Mouse (Mus musculus) embryo, embryonic 11.5 days (tissue): ENCODE measurements around the gene Ptprh.
"Not testable (repeated sequence)": the region's sequence is repeated elsewhere in the genome, so short reads cannot be mapped to it uniquely, and the experiment has no call there.

Source experiments
- DNase-seq: peaks from one replicate; pipeline ENCODE4 v3.0.0-alpha.2; 2012; ENCODE audit warnings: low read depth, low spot score

The Ptprh gene

GRCm38 (mm10) chr7:4608002-4608401, 4.2 kb upstream of the Ptprh start:
- DNase-seq = no peak

- DNase-seq = no peak
These were observed 872 bp downstream of the Ptprh start for GRCm38 (mm10) chr7:4602969-4603368.

GRCm38 (mm10) chr7:4597046-4597445, 6.8 kb downstream of the Ptprh start:
- not testable (repeated sequence) for DNase-seq

GRCm38 (mm10) chr7:4581481-4581880, 22.4 kb downstream of the Ptprh start:
- not testable (repeated sequence) for DNase-seq

GRCm38 (mm10) chr7:4572361-4572760, 31.5 kb downstream of the Ptprh start:
- DNase-seq = not testable (repeated sequence)

GRCm38 (mm10) chr7:4562660-4563059, 41.2 kb downstream of the Ptprh start:
- DNase-seq = no peak

GRCm38 (mm10) chr7:4557167-4557560, 46.7 kb downstream of the Ptprh start:
- DNase-seq = no peak

GRCm38 (mm10) chr7:4556256-4557166, 47.3 kb downstream of the Ptprh start:
- peak; percentile 79 for DNase-seq

- DNase-seq = no peak
These were observed 56.6 kb downstream of the Ptprh start, which contains the start of gene Syt5 for GRCm38 (mm10) chr7:4547221-4547641. Gene Syt5, minus strand, starts transcription at chr7:4547541.

- DNase-seq = peak; percentile 69
These were observed 57.2 kb downstream of the Ptprh start for GRCm38 (mm10) chr7:4546591-4547131.

- DNase-seq = no peak
These were observed 57.8 kb downstream of the Ptprh start for GRCm38 (mm10) chr7:4546050-4546449.

- no peak for DNase-seq
These were observed 61.8 kb downstream of the Ptprh start for GRCm38 (mm10) chr7:4542013-4542412.

- DNase-seq = no peak
These were observed 62.5 kb downstream of the Ptprh start for GRCm38 (mm10) chr7:4541344-4541743.

GRCm38 (mm10) chr7:4539019-4539418, 64.8 kb downstream of the Ptprh start:
- no peak for DNase-seq

GRCm38 (mm10) chr7:4537181-4537580, 66.7 kb downstream of the Ptprh start:
- DNase-seq = no peak

- DNase-seq = no peak
These were observed 67.5 kb downstream of the Ptprh start for GRCm38 (mm10) chr7:4536369-4536768.

GRCm38 (mm10) chr7:4532005-4532729, 71.7 kb downstream of the Ptprh start, which contains the start of gene Dnaaf3:
Gene Dnaaf3, minus strand, starts transcription at chr7:4532453.
- DNase-seq = peak; percentile 79

- not testable (repeated sequence) for DNase-seq
These were observed 73.7 kb downstream of the Ptprh start for GRCm38 (mm10) chr7:4530166-4530565.

GRCm38 (mm10) chr7:4527302-4527689, 76.5 kb downstream of the Ptprh start:
- no peak for DNase-seq

- peak; percentile 86 for DNase-seq
These were observed 77.2 kb downstream of the Ptprh start for GRCm38 (mm10) chr7:4526341-4527301.
